Mouse (Mus musculus) inflammation-experienced regulatory T-cells, adult 6 months (primary cell): Measurements from ENCODE around the gene Cnr2. TPM values are rescaled to one million over a fixed set of nuclear protein-coding genes. Genes with fewer than 3 reads are reported as not detected.

ENCODE experiments used
- ATAC-seq: one replicate; pipeline ENCODE4 v1.8.0; 2017
- polyA plus RNA-seq, 3 experiments: library from polyadenylated mRNA; unstranded; fragments of 100-300 nt; shearing (Covaris generic); gene quantifications; one replicate each; pipeline ENCODE4 v1.2.1; 2017

Gene Cnr2
- polyA plus RNA-seq, 3 experiments from 2014 or later = 1.9 to 8.0 (median 7.0) TPM

GRCm38 (mm10) chr4:135967086-135967760 lies 72.0 kb downstream of the Cnr2 start:
- ATAC-seq = no peak

GRCm38 (mm10) chr4:135968271-135968869 lies 73.2 kb downstream of the Cnr2 start:
- no peak for ATAC-seq

DNA sequence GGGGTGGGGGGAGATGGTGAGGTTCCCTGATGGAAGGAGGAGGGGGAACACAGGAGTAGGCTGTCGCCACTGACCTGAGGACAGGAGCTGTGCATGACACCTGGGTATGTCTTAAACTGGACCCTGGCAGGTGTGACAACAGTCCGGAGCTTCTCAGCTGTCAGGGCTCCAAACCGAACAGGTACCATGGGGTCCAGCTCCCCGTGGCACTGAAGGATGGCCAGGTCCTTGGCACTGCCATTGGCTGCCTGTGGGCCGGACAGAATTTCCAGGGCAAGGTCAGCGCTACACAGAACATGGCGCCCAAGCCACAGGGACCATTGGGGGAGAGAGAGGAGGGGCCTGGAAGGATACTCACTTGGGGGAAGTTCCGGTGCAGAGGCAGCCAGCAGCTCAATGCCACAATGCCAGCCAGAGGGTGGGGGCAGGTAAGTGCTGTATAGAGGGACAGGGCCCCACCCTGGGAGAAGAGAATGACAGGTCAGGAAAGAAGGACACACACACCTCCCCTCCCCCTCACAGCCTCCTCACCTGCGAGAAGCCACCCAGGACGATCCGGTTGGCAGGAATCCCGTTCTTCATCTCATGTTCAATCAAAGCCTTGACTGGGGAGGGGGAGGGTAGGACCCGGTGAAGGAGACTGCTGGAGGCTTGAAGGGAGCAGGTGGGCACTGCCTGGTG lies 74.0 kb downstream of the Cnr2 start:
- ATAC-seq = no peak

Other genes with a start within 250 kb of the Cnr2 start
- gene Ifnlr1, start 209.1 kb upstream of the Cnr2 start, polyA plus RNA-seq = not detected
- gene Il22ra1, start 167.2 kb upstream of the Cnr2 start, polyA plus RNA-seq = not detected
- gene Myom3, start 135.7 kb upstream of the Cnr2 start, polyA plus RNA-seq = not detected
- gene Srsf10, start 39.6 kb upstream of the Cnr2 start, polyA plus RNA-seq = 100 to 1,000 TPM; 184 to 209 (median 207) TPM
- gene Pnrc2, start 21.5 kb upstream of the Cnr2 start, polyA plus RNA-seq = 100 to 1,000 TPM; 177 to 235 (median 211) TPM
- 100 to 1,000 TPM in 1 of 3 experiments, 10 to 100 TPM in 2; 81.7 to 101 (median 98.9) TPM for gene Fuca1, start 25.3 kb downstream of the Cnr2 start, polyA plus RNA-seq
- gene Hmgcl, start 51.1 kb downstream of the Cnr2 start, polyA plus RNA-seq = 10 to 100 TPM; 70.5 to 83.4 (median 77.2) TPM
- 10 to 100 TPM; 14.2 to 26.3 (median 19.0) TPM for gene Gale, start 68.3 kb downstream of the Cnr2 start, polyA plus RNA-seq
- 10 to 100 TPM; 61.2 to 78.8 (median 65.5) TPM for gene Lypla2, start 77.2 kb downstream of the Cnr2 start, polyA plus RNA-seq
- 10 to 100 TPM in 1 of 3 experiments, 1 to 10 TPM in 2; 8.3 to 16.7 (median 9.8) TPM for gene Pithd1, start 91.9 kb downstream of the Cnr2 start, polyA plus RNA-seq
- gene Eloa, start 126.4 kb downstream of the Cnr2 start, polyA plus RNA-seq = 10 to 100 TPM; 47.2 to 77.0 (median 56.2) TPM
- 1,000 to 10,000 TPM in 2 of 3 experiments, 100 to 1,000 TPM in 1; 855 to 1,337 (median 1,209) TPM for gene Rpl11, start 158.0 kb downstream of the Cnr2 start, polyA plus RNA-seq
- 100 to 1,000 TPM; 125 to 343 (median 290) TPM for gene Id3, start 248.1 kb downstream of the Cnr2 start, polyA plus RNA-seq